Mouse (Mus musculus) urinary bladder, postnatal 4 days (tissue): ENCODE data around the gene Nfib.

Source experiments
- DNase-seq, 2 experiments: peaks; one replicate each; pipeline ENCODE4 v3.0.0; 2021 to 2022; ENCODE audit warnings: low spot score in 2 of 2

The Nfib gene

DNA sequence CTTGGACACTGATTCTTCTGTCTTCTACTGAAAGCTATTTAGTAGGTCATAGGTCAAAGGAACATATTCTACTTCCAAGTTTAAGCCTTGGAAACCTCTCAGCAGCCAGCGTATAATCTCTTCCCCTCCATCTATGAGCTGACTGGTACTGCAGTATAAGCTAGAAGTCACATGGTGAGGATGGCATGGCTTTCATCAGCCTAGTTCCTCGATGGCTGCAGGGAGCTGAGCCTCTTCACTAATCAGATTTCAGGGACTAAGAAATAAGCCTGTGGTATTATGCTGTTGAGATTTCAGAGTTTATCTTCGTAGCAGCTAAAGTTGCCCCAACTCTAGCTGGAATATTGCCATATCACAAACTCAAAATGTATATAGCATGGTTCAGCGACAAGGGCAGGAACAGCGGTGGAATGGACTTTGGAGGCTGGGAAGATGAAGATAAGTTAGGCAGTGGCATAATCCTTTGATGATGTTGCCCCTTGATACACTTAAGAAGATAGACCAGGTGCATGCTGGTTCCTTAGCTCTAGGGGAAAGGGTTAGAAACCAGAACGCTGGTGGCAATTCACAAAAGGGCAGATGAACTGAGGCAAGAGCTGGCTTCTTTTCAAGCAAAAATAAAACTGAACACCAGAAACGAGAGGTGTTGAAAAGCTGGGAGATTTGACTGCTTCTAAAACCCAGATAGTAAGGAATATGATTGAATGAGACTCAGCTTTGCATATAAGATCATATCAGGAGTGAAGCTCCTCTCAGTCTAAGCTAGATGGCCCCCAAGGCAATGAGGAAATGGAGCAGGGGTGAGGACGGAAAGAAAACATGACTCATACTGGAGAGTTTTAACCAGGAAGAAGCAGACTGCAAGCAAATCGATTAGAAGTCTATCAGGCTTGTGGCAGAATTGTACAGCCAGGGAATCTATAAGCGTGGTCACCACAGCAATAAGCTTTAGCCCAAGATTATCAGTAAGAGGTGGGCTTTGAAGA lies 111.6 kb downstream of the Nfib start:
- no peak for DNase-seq

DNA sequence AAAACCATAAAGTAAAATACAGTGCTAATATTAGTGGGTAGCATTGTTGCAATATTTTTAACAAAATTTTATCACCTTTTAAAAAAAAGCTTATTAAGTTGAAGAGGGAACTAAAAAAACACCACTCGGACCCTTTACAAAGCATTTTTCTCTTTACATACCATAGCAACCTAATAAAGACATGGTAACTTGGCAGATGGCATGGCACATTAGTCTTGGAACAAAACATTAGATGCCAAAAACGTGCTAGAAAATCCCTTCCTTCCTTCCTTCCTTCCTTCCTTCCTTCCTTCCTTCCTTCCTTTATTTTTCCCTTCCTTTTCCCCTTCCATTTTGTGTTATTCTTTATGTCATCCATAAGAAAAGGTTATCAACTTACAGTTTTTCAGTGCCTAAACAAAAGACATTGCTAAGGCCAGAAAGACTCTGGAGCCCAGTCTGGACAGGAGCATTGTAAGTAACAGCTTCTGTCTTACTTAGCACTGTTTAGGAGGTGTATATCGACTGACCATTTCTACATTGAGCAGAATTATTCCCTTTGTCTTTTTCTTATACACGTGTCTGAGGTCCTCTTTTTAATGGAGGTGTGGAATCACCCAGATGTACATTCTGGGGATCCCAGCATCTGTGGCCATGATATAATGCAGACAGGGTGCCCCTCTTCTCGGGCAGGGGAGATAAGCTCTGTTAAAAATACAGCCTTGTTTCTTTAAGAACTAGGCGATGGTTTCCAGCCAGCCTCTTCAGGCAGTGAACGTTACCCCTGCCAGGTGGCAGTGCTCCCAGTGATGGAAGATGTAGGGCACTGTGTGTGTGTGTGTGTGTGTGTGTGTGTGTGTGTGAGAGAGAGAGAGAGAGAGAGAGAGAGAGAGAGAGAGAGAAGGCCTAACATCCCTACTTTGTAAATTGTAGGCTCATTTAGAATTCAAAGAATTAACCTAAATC lies 113.2 kb downstream of the Nfib start:
- no peak for DNase-seq

DNA sequence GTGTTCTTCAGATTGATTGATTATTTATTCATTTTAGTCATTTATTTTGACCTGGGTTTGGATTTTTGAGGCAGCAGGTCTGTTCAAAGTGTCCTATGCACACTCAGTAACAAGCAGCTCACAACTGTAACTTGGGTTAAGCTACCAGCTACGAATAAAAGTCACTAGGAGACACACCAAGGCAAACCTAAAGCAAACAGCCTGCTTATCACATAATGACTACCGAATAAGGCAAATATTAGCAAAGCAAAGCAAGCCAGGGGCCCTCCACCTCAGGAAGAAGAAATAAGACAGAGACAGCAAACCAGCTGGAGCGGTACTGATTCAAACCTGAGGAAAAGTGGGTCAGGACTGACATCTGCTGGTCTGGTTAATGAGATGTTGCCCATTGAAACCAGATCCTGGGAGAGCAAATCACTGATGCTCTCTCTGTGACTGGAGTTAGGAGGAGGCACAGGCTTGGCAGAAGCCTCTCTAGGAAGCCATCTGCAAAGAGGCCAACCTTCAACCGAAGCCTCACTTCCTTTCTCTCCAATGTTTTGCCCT lies 116.1 kb downstream of the Nfib start:
- no peak for DNase-seq

DNA sequence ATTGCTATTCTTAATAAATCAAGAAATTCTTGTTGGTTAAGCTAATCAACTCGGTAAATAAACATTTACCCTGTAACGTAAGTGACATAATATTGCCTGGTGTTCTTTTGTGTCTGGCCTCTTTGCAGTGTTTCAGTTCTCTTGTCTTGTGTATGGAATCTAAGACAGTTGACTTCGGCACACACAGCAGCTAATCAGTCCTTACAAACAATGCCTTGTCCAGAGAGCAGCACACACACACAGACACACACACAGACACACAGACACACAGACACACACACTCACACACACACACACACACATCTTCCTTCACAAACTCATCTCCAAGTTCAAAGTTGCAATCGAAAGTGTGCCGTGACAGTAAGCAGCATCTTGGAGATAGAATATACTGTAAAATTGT lies 116.8 kb downstream of the Nfib start:
- no peak for DNase-seq

DNA sequence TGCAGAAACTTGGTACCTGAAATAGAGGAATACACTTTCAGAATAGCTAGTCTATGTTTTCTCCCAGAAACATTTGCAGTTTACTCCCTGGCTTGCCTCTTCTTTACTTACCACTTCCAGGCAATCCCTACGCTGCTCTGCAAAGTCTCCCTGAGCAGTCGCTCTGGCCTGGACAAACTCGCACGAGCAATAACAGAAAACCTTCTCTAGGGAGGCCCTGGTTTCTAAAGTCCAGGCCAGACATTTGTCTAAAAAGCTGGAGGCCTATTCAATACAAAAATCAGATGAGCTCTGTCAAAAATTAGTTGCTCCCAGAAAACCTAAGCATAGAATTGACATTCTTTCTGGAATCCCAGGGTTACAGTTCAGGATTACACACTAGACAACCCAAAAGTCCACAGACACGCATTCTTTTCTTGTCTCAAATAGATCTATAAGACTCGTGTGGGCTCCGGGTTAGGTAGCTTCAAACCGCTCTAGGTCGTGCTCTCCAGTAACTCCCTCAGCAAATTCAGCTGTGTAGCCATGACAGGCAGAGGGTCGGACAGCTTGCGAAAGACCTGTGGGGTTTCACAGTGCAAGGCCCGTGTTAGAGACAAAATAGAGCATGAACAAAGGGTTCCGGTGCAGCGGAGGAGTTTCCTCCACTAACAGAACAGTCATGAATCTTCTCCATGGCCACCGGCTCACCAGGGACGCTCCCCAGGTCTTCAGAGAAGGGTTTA lies 118.2 kb downstream of the Nfib start:
- DNase-seq = no peak

DNA sequence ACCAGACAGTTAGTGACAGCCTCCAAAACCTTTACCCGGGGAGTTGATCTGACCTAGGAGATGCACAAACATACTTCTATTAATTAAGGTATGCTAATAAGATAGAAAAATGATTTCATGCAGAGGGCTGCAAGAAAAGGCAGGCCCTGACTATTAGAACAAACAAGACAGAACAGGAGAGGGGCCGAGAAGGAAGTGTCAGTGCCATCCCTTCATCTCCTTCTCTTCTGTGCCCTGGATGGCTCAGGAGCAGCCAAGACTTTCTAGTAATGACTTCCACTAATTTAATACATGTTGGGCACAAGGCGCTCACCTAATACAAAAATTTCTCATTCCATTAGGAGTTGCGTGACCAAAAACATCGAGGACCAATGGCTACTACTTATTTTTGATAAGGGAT lies 118.9 kb downstream of the Nfib start:
- no peak for DNase-seq

DNA sequence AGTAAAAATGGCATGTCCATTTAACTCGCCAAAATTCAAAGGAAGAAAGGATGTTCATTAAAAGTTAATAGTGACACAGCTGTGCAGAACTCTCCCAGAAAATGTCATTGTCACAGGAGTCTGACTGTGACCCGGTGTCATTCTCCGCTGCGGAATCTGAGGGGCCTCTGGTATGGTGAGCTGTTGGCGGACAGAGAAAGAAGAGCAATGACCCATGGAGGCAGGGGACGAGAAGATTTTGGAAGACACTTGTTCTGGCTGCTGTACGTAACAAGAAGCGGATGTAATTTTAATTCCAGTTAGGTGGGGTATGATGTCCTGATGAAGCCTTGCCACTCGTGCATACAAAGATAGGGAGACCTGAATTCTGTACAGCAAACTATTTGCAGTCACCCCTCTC lies 120.0 kb downstream of the Nfib start:
- no peak for DNase-seq

DNA sequence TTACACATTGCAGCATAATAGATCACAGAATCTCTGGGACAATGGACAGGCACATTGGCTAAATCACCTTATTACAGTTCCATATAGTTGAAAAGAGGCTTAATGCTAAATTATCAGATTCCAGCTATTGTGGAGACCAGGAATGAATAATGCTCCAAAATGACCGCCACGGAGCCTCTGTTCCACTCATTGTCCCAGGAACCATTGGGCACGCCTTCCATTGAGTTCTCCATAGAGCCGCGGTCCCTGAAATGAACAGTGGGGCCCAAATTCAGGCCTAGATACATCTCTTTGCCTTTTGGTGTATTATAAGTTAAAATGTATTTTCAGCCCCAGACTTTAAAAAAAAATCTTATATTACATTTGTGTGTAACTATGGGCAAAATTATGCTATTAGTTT lies 120.5 kb downstream of the Nfib start:
- no peak for DNase-seq

DNA sequence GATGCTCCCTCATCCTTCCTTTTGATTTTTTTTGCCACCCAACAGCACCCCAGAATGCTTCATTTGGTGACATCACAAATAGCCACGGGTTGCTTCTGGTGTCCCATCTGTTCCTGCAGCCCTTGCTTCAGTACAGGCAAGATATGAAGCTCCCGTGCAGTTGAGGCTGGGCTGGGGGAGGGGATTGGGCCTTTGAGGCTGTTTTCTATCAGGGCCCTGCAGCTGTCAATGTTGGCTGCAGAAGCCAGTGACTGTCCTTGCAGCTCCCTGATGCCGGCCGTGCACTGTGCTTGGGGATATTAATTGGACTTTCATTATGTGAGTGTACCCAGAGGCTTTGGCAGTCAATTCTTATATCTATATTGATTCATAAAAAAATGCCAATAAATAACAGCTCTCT lies 121.0 kb downstream of the Nfib start:
- DNase-seq = no peak

DNA sequence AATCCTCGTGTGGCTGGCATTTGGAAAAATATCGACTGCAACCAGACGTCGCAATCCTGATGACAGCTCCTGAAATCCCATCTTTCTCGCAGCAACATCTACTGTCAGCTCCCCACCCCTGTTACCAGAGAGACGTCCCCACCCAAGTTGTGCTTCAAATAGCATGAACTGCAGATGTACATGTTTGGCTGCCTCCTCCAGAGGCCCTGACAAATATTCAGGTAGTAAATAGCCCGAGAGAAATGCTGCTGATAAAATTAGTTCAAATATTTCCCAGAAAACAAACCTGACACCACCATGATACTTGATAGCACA lies 132.3 kb downstream of the Nfib start:
- no peak for DNase-seq

DNA sequence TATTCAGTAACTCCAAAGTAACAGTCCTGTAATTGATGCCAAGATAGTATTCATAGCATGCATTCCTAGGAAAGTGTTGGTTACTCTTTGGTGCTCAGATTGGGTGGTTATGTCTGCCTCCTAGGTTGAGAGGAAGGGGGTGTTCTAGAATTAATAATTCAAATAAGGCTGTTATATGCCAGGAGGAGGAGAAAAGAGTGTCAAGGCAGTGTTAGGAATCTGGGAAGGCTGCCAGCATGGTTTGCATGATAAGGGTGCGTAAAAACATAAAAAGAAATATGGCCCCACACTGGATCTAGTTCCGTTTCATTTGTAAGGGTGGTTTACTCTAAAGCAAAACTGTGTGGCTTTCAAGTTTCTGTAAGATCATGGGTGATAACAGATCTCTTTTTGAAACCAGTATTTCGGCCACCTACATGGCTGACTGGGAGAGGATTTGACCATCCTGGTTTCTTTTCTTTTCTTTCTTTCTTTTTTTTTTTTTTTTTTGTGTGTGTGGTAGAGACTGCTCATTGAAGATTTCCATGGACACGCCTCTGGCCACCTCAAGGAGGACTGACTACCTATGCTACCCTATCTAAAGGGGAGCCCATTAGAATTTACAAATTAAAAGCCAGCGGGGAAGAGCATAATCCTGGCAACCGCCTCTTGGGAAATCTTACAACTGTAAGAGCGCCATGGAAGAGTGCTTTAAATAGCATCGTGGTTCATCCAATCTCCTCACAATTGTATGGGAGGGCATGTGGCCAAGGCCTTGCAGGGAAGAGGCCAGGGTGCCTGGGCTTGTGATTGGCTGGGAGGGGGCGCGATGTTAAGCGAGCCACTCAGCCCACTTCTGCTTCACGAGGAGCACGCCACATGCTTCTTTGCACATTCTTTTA lies 132.9 kb downstream of the Nfib start:
- DNase-seq = no peak

DNA sequence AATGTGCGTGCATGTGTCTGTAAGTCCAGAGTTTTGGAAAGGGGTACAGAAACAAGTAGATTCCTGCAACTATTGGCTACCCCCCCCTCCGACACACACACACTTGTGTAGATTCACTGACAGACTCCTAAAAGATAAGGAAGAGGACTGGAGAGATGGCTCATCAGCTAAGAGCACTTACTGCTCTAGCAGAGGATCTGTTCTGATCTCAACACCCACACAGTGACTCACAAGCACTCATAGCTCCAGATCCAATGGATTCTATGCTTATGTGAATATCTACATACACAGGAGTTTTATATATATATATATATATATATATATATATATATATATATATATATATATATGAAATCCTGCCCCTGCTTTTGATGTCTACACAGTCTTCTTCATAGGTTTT lies 146.7 kb downstream of the Nfib start:
- DNase-seq = no peak

DNA sequence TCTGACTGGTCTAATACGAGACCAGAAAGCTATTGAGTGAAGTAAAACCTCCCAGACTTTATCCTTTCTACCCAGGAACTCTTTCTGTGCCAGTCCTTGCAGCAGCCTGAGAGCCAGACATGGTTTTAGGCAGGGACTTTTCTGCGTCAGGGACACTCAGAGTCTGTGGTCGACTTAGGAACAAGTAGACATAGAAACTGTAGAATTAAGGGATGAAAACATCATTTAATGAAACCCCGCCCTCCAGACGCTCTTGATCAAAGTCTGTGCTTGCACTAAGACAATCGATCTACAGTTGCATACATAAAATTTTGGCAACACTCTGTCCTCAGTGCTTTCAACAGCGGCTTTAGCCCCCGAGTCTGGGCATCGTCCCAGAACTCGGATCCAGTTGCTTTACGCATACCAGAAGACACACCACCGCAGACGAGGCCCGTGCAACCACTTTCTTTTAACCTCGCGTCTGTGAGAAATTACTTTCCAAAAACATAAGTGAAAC lies 149.8 kb downstream of the Nfib start:
- no peak for DNase-seq

DNA sequence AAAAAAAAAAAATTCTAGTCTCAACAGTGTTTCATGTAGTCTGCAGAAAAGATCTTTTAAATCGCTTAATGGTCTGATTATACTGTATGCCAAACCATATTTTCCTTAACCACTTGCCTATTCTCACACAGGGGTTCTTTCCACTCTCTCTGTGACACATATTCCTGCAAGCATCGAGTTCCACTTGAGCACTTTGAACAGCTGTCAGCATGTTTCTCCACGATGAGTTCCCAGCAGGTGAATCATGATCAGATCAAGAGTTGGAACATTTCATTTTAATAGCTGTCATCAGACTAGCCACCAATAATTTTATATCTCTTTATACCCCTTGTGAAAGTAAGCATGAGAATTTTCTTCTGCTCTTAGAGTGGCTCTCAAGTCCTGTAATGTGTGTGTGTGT lies 151.9 kb downstream of the Nfib start:
- DNase-seq = no peak

DNA sequence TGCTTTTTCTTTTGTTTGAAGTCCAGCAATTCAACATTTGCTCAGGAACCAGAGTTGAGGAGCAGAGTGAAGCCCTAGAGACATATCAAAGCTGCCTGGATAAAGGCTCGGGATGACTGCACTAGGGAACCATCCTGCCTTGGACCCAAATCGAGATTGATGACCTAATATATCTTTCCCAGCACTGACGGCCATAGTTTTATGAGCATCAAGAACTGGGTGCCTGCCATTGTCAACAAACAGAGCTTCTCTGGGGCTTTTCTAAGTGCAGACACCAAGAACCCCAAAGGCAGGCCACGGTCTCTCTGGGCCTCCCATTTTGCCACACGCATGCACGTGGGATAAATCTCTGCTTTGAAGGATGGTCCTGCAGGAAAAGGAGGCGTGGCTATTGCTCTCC lies 153.3 kb downstream of the Nfib start:
- DNase-seq = peak in 1 of 2 experiments; percentile 42

DNA sequence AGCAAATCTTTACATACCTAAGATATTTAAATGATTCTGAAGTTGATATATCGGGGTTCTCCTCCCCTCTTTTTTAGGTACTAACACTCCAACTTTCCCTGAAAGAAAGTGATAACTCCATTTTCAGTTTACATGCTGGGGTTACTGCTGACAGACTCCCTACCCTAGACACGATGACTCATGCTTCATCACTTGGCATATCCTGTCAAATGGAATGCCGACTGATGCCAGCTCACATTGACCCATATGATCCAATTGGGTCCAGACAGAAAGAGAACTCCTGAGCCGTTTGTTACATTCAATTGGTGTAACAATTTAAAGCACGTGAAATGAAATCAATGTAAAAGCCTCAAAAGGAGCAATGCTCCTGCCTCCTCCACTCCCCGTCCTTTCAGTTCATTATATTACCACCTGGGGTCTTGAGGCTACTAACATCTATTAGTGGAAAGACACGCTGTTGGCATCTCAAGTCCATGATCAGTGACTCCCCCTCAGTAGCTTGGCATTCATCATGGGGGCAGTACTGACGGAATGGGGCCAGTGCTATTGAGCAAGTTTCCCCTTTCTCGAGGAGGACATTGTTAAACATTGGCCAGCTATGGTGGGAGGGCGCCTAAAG lies 155.7 kb downstream of the Nfib start:
- DNase-seq = no peak

DNA sequence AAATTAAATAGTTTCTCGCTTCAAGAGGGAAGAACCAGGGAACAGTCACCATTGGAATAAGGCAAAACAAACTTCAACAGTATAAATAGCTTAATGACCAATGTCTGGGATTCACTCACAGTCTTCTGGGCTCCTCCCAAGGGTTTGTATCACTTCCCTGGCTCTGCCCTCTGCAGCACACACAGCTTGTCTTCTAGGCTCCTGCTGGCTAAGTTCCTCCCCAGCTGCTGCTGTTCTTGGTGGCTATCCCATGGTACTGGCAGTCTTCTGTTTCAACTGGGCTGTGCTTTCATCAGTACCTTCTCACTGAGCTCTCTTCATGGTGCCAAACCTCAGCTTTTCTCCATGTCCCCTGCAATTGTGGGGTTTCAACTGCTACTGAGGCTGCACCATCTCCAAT lies 157.3 kb downstream of the Nfib start:
- DNase-seq = no peak

DNA sequence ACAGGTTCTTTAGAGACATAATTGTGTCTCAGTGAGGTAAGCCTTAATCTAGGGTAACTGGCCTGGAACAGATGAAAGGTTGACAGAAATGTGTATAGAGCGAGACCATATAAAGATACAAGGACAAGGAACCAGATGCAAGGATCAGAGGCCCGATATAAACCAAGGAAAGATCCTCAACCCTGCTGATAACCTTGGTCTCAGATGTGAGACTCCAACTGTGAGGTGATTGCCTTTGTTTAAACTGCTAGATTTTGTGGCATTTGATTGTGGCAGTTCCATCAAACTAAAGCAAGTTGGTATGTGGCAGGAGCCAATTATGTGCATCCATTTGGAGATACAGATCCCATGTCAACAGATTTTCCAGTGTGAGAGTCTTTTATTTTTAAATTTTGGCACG lies 161.6 kb downstream of the Nfib start:
- no peak for DNase-seq

DNA sequence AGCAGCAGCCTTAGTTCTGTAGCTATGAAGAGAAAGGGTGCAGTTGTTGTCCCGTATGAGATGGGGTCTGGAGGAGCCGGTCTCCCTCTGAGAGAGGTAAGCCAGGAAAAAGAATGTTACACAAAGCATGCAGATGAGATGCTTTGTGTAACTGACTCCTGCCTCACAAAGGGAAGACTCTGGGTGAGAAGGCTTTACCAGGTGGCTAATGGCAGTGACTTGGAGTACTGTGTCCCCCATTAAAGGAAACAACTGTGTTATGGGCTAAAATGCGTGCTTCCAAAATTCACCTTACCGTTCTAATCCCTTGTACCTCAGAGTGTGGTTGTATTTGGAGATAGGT lies 162.2 kb downstream of the Nfib start:
- DNase-seq = no peak

DNA sequence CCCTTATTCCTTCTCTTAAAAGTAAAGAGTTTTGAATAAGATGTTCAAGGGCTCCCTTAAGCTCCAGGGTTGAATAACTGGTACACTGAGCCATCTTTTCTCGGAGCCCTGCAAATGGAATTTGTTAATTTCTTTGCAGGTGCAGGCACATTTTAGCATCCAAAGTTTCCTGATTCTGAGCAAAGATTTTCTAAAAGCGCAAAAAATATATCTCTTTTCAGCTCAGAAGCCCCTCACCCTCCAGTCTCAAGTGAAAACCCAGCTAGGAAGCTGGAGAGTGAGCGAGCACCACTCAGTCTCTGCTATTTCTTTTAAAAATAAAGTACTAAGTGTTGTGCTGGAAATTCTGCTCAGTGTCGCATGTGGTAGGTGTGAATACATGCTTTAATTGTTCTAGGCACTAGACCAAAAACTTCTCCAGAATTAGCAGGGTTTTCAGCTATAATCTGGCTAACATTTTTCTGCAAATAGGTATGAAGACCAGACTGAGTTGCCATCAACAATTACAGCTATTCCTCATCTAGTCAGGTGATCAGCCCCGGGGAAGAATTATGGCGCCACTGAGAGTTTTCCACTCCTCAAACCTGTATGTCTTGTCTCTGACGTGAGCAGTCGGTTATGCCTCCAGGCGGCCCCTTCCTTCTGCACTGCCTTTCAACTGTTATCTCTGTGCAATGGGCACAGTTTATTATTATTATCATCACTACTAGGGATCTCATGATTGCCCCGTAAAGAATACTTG lies 162.7 kb downstream of the Nfib start:
- DNase-seq = no peak
